Mouse (Mus musculus): ENCODE measurements around the gene Olfr559. TPM values are rescaled to one million over a fixed set of nuclear protein-coding genes. Genes with fewer than 3 reads are reported as not detected.

Olfr559 gene
- total and polyA plus RNA-seq, 3 experiments, result not detected

DNA sequence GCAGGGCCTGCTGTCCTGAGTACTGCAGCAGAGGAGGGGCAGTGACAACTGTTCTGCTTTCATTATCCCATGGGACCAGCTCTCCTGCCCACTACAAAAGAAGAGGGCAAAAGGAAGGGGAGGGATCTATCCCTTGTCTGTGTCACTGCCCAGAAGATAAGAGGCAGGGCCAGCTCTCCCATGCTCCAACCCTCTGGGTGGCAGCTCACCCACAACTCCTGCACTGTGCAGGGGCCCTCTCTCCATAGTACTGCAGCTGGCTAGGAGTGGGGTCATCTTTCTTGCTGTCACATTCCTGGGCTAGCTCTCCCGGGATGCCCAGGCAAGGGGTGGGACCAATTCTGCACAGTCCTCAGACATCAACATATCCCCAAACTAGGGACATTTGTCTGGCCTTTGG, 6.5 kb upstream of the Olfr559 start:
- Histone ChIP-seq H3K79me2 (replicated peaks; ENCODE audit: control insufficient read depth, extremely low read depth, insufficient read depth, poor library complexity, severe bottlenecking) (no peaks in the 10 kb centered on the region), H3K4me1 (ENCODE audit: control insufficient read depth in 1 of 2, insufficient read depth in 2 of 2) (no peaks in the 10 kb centered on the region), H3K9ac (ENCODE audit: insufficient read depth, low read depth) (no peak overlapping the region), H3K9me3 (replicated peaks; ENCODE audit: low read length) (no peaks in the 10 kb centered on the region), H3K27me3 (replicated peaks) (no peaks in the 10 kb centered on the region), H3K4me2 (ENCODE audit: insufficient read depth, low read depth, poor library complexity, severe bottlenecking) (no peak overlapping the region), H3K27ac (ENCODE audit: insufficient read depth, low read depth) (no peak overlapping the region), H3K36me3 (replicated peaks in 1 of 2; ENCODE audit: control insufficient read depth in 1 of 2, insufficient read depth in 1 of 2, low read length in 1 of 2) (no peaks in the 10 kb centered on the region), H3K4me3 (replicated peaks in 1 of 3; ENCODE audit: low read depth in 2 of 3, low read length in 2 of 3, poor library complexity in 1 of 3) (no peak overlapping the region)
- dilution Hi-C loops (cut with MboI; ENCODE audit: extremely low pct_ligation_motif_present, extremely low pct_unique_long_range_greater_than_20kb, low sequenced_read_pairs) (no loop called here), in situ Hi-C loops (cut with MboI; ENCODE audit: low pct_ligation_motif_present, low pct_unique_long_range_greater_than_20kb, low sequenced_read_pairs) (no loop called here)
- DNase-seq (ENCODE audit: extremely low read depth), result no peak
- TF ChIP-seq MAFK (IDR thresholded peaks at IDR 0.05; ENCODE audit: insufficient replicate concordance, low read length) (no peak), SMC3 (IDR thresholded peaks at IDR 0.05; ENCODE audit: low read depth, low read length) (no peak), GABPA (IDR thresholded peaks at IDR 0.05; ENCODE audit: insufficient replicate concordance, low read depth, low read length) (no peak), IRF4 (IDR thresholded peaks at IDR 0.05; ENCODE audit: low read depth, low read length) (no peak), E2F4 (IDR thresholded peaks at IDR 0.05; ENCODE audit: insufficient replicate concordance, low read depth, low read length) (no peak), MYC (IDR thresholded peaks at IDR 0.05; ENCODE audit: low read depth, low read length) (no peak), SIN3A (IDR thresholded peaks at IDR 0.05; ENCODE audit: low read length) (no peak), KAT2A (IDR thresholded peaks at IDR 0.05; ENCODE audit: insufficient replicate concordance, low read length) (no peak), TCF12 (IDR thresholded peaks at IDR 0.05; ENCODE audit: low read depth, low read length) (no peak)

DNA sequence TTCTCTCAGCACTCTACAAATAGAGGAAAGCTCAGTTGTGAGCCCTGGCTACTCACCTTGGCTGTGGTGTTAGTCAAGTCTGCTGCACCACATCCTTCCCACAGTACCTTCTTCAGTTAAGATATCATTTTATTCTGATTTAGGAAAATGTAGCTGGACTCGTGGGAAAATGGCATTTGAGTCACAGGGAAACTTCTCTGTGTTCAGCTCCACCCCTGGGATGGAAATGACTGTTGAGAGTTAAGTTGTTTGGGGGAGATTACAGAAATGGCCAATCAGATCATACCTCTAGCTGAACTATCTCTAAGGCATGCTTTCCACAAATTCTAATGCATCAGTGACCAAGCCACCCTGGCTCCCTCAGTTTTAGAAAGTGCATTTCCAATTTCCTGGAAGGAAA, 8.3 kb downstream of the Olfr559 start, which contains the start of gene Olfr33:
Gene Olfr33 (minus strand): TSS at position 101 of the 400 bp plus-strand sequence.
- Histone ChIP-seq H3K9me3 (replicated peaks; ENCODE audit: low read length) (no peaks in the 10 kb centered on the region), H3K27me3 (replicated peaks) (peaks cover 2% of the 10 kb centered on the region), H3K79me2 (replicated peaks; ENCODE audit: control insufficient read depth, extremely low read depth, insufficient read depth, poor library complexity, severe bottlenecking) (no peaks in the 10 kb centered on the region), H3K4me1 (ENCODE audit: control insufficient read depth in 1 of 2, insufficient read depth in 2 of 2) (no peaks in the 10 kb centered on the region), H3K9ac (ENCODE audit: insufficient read depth, low read depth) (no peak within 1 kb of the TSS), H3K36me3 (replicated peaks in 1 of 2; ENCODE audit: control insufficient read depth in 1 of 2, insufficient read depth in 1 of 2, low read length in 1 of 2) (no peaks in the 10 kb centered on the region), H3K4me3 (replicated peaks in 1 of 3; ENCODE audit: low read depth in 2 of 3, low read length in 2 of 3, poor library complexity in 1 of 3) (no peak within 1 kb of the TSS), H3K4me2 (ENCODE audit: insufficient read depth, low read depth, poor library complexity, severe bottlenecking) (no peak within 1 kb of the TSS), H3K27ac (ENCODE audit: insufficient read depth, low read depth) (no peak within 1 kb of the TSS)
- TF ChIP-seq SMC3 (IDR thresholded peaks at IDR 0.05; ENCODE audit: low read depth, low read length) (no peak), JUN (IDR thresholded peaks at IDR 0.05; ENCODE audit: insufficient read depth, low read depth, low read length) (no peak), KAT2A (IDR thresholded peaks at IDR 0.05; ENCODE audit: insufficient replicate concordance, low read length) (no peak), JUND (conservative IDR thresholded peaks at IDR 0.05; ENCODE audit: low read depth, low read length) (no peak), ZMIZ1 (IDR thresholded peaks at IDR 0.05; ENCODE audit: low read depth, low read length) (no peak), UBTF (IDR thresholded peaks at IDR 0.05; ENCODE audit: low read depth, low read length) (no peak), TBP (conservative IDR thresholded peaks at IDR 0.05; ENCODE audit: low read depth, low read length) (no peak), MAX (IDR thresholded peaks at IDR 0.05; ENCODE audit: low read length) (no peak), NELFE (IDR thresholded peaks at IDR 0.05; ENCODE audit: low read depth, low read length) (no peak), ELF1 (IDR thresholded peaks at IDR 0.05; ENCODE audit: low read depth, low read length) (no peak)
- DNase-seq (ENCODE audit: extremely low read depth), result no peak
- in situ Hi-C loops (cut with MboI; ENCODE audit: low pct_ligation_motif_present, low pct_unique_long_range_greater_than_20kb, low sequenced_read_pairs) (no loop called here), dilution Hi-C loops (cut with MboI; ENCODE audit: extremely low pct_ligation_motif_present, extremely low pct_unique_long_range_greater_than_20kb, low sequenced_read_pairs) (no loop called here)

Data from CH12.LX (cell line).